Comparison of ENCODE assay signal across 9 mouse cellular contexts in genomic region chr4:141617863-141618564, GRCm38 (mm10). TPM values are rescaled to one million over a fixed set of nuclear protein-coding genes. Genes with fewer than 3 reads are reported as not detected.
A peak's percentile ranks its signal among the peaks of the same experiment; 100 is the strongest.
DNase-seq lines count a peak whose midpoint lies in the region; ATAC-seq and TF ChIP-seq lines count a peak whose summit lies in the region.
"Had no signal": no experiment of that assay in that cellular context is flagged by ENCODE, and none has a peak within 500 bp of the region (broad histone marks: within the 10 kb centered on the region; RNA-seq: fewer than 3 reads in every experiment).

No protein-coding gene starts in this region.

- H3K27ac ChIP-seq in heart, adult 2 months = peak overlapping the region; percentile 28
- no peak overlapping the region for H3K27ac ChIP-seq in embryonic facial prominence, embryonic 15.5 days (replicated peaks)
- peak overlapping the region; percentile 54 for H3K27ac ChIP-seq in kidney, adult 2 months (ENCODE audit: insufficient read depth, low read depth, low read length)
- H3K27ac ChIP-seq in lung, embryonic 15.5 days = no peak overlapping the region
- H3K27ac ChIP-seq in stomach, embryonic 15.5 days = no peak overlapping the region

- no peaks in the 10 kb centered on the region for H3K36me3 ChIP-seq in heart, adult 2 months (ENCODE audit: control insufficient read depth, insufficient read depth, low read length)
- H3K36me3 ChIP-seq in embryonic facial prominence, embryonic 15.5 days = no peaks in the 10 kb centered on the region
- H3K36me3 ChIP-seq in kidney, adult 2 months (ENCODE audit: control insufficient read depth, insufficient read depth, low read length) = no peaks in the 10 kb centered on the region
- no peaks in the 10 kb centered on the region for H3K36me3 ChIP-seq in lung, embryonic 15.5 days
- H3K36me3 ChIP-seq in stomach, embryonic 15.5 days = no peaks in the 10 kb centered on the region

- no peak for TF ChIP-seq POLR2A in heart, adult 2 months (IDR thresholded peaks at IDR 0.05; ENCODE audit: insufficient read depth, low read depth, low read length)
- peak; percentile 47 for TF ChIP-seq POLR2A in kidney, adult 2 months (IDR thresholded peaks at IDR 0.05; ENCODE audit: low read depth, low read length)

- H3K4me2 ChIP-seq in embryonic facial prominence, embryonic 15.5 days (replicated peaks) = peak overlapping the region; percentile 55
- peak overlapping the region; percentile 67 for H3K4me2 ChIP-seq in lung, embryonic 15.5 days
- H3K4me2 ChIP-seq in stomach, embryonic 15.5 days = peak overlapping the region; percentile 61

- H3K27me3 ChIP-seq in heart, adult 2 months (ENCODE audit: control insufficient read depth, insufficient read depth, low read length) = no peaks in the 10 kb centered on the region
- H3K27me3 ChIP-seq in embryonic facial prominence, embryonic 15.5 days = no peaks in the 10 kb centered on the region
- no peaks in the 10 kb centered on the region for H3K27me3 ChIP-seq in kidney, adult 2 months (replicated peaks; ENCODE audit: control insufficient read depth, insufficient read depth, low read length)
- H3K27me3 ChIP-seq in lung, embryonic 15.5 days = no peaks in the 10 kb centered on the region
- no peaks in the 10 kb centered on the region for H3K27me3 ChIP-seq in stomach, embryonic 15.5 days (replicated peaks)
- H3K27me3 ChIP-seq: Patski had no signal

- no peak for TF ChIP-seq EP300 in heart, adult 2 months (IDR thresholded peaks at IDR 0.05; ENCODE audit: insufficient read depth, low read depth, low read length)

- DNase-seq in heart, adult 2 months = peak; percentile 31 to 51
- no peak for DNase-seq in heart, postnatal 25 days (ENCODE audit: low spot score)
- peak; percentile 92 for DNase-seq in kidney, adult 2 months
- no peak for DNase-seq in frontal cortex, postnatal 14 days (ENCODE audit: low spot score in 2 of 2)

- no peaks in the 10 kb centered on the region for H3K79me2 ChIP-seq in heart, adult 2 months (replicated peaks; ENCODE audit: control insufficient read depth, insufficient read depth, low read length)

- intact Hi-C loops in heart, adult 2 months (cut with DNase I) = loop anchor here (1.0 to 5.0 kb wide), 3 partner anchors 19 to 235 kb away; partner anchors contain the start of gene Ddi2
- intact Hi-C loops in heart, postnatal 25 days (cut with DNase I) = loop anchor here (2.0 to 10.0 kb wide), 3 partner anchors 79 to 235 kb away; no protein-coding TSS in a partner anchor

- H3K4me1 ChIP-seq in heart, adult 2 months (ENCODE audit: control insufficient read depth, insufficient read depth, low read length) = peaks cover 2% of the 10 kb centered on the region
- peaks cover 15% of the 10 kb centered on the region for H3K4me1 ChIP-seq in embryonic facial prominence, embryonic 15.5 days
- peaks cover 6% of the 10 kb centered on the region for H3K4me1 ChIP-seq in kidney, adult 2 months (ENCODE audit: control insufficient read depth, insufficient read depth, low read length)
- peaks cover 18% of the 10 kb centered on the region for H3K4me1 ChIP-seq in lung, embryonic 15.5 days
- H3K4me1 ChIP-seq in stomach, embryonic 15.5 days = peaks cover 17% of the 10 kb centered on the region

- H3K9ac ChIP-seq in heart, adult 2 months (ENCODE audit: low read depth, low read length) = peak overlapping the region; percentile 33
- H3K9ac ChIP-seq in embryonic facial prominence, embryonic 15.5 days = no peak overlapping the region
- peak overlapping the region; percentile 27; the same call in 1 of the 2 replicates for H3K9ac ChIP-seq in lung, embryonic 15.5 days
- no peak overlapping the region for H3K9ac ChIP-seq in stomach, embryonic 15.5 days

- 15% methylated on average over 22 of the region's 22 CpGs for WGBS in heart, adult 2 months
- 11% methylated on average over 22 of the region's 22 CpGs for WGBS in embryonic facial prominence, embryonic 15.5 days
- 15% methylated on average over 22 of the region's 22 CpGs for WGBS in kidney, adult 2 months
- WGBS in lung, embryonic 15.5 days = 11% methylated on average over 22 of the region's 22 CpGs
- 16% methylated on average over 22 of the region's 22 CpGs for WGBS in stomach, embryonic 15.5 days

- H3K4me3 ChIP-seq in heart, adult 2 months = no peak overlapping the region
- peak overlapping the region; percentile 32 for H3K4me3 ChIP-seq in embryonic facial prominence, embryonic 15.5 days (replicated peaks)
- peak overlapping the region; percentile 63 for H3K4me3 ChIP-seq in kidney, adult 2 months (ENCODE audit: insufficient read depth, low read depth, low read length)
- peak overlapping the region; percentile 26 for H3K4me3 ChIP-seq in lung, embryonic 15.5 days
- peak overlapping the region; percentile 29 for H3K4me3 ChIP-seq in stomach, embryonic 15.5 days (replicated peaks)

- ATAC-seq in embryonic facial prominence, embryonic 15.5 days (ENCODE audit: insufficient number of reproducible peaks, low FRiP score, low TSS enrichment, low read depth) = peak; percentile 1; the same call in 1 of the 2 replicates
- peak; percentile 13; the same call in 1 of the 2 replicates for ATAC-seq in lung, embryonic 15.5 days (ENCODE audit: borderline replicate concordance, extremely low read depth, low FRiP score, low TSS enrichment)
- ATAC-seq in stomach, embryonic 15.5 days (ENCODE audit: insufficient read depth, low FRiP score, low read depth) = peak; percentile 23; the same call in 1 of the 2 replicates
- no peak for ATAC-seq in monocyte, adult 5-6 weeks (replicated peaks; ENCODE audit: insufficient number of reproducible peaks, low FRiP score, low TSS enrichment, poor library complexity, severe bottlenecking)
- ATAC-seq: Patski had no signal

- no peaks in the 10 kb centered on the region for H3K9me3 ChIP-seq in embryonic facial prominence, embryonic 15.5 days (replicated peaks)
- H3K9me3 ChIP-seq in lung, embryonic 15.5 days = no peaks in the 10 kb centered on the region
- no peaks in the 10 kb centered on the region for H3K9me3 ChIP-seq in stomach, embryonic 15.5 days

- TF ChIP-seq CTCF in heart, adult 2 months (IDR thresholded peaks at IDR 0.05) = no peak
- TF ChIP-seq CTCF in kidney, adult 2 months (conservative IDR thresholded peaks at IDR 0.05; ENCODE audit: insufficient read depth, insufficient read length, low read depth, low read length) = no peak

RNA-seq across cellular contexts. Expression of gene Tmem82, which starts 0.4 kb away (rescaled TPM):
- 10 to 100 TPM; 16.5 to 20.2 TPM for total RNA-seq in heart, adult 2 months (2021)
- polyA plus RNA-seq in heart, adult 2 months (2012; rRNA removed) = 35.5 and 36.6 TPM in 2 replicates
- total RNA-seq in heart, postnatal 25 days (2021) = 10 to 100 TPM; 21.2 to 28.9 TPM
- 0.48 and 0.62 TPM in 2 replicates for polyA plus RNA-seq in embryonic facial prominence, embryonic 15.5 days (2015; fragmentation: Nextera tagmentation; extraction: Ambion mirVana)
- polyA plus RNA-seq in kidney, adult 2 months (2012; rRNA removed) = 29.0 and 32.3 TPM in 2 replicates
- polyA plus RNA-seq in lung, embryonic 15.5 days (2015; fragmentation: Nextera tagmentation; extraction: Ambion mirVana) = 0.49 and 0.58 TPM in 2 replicates
- 4.0 and 6.1 TPM in 2 replicates for polyA plus RNA-seq in stomach, embryonic 15.5 days (2015; fragmentation: Nextera tagmentation; extraction: Ambion mirVana)
- not detected in 3 replicates for total RNA-seq in monocyte, adult 5-6 weeks (2017)

RNA-seq across cellular contexts. Expression of gene Slc25a34, which starts 5.6 kb away (rescaled TPM):
- 100 to 1,000 TPM; 118 to 132 TPM for total RNA-seq in heart, adult 2 months (2021)
- 183 and 258 TPM in 2 replicates for polyA plus RNA-seq in heart, adult 2 months (2012; rRNA removed)
- total RNA-seq in heart, postnatal 25 days (2021) = 100 to 1,000 TPM; 105 to 117 TPM
- polyA plus RNA-seq in embryonic facial prominence, embryonic 15.5 days (2015; fragmentation: Nextera tagmentation; extraction: Ambion mirVana) = 0.05 TPM in 1 of 2 replicates, not detected in the other
- polyA plus RNA-seq in kidney, adult 2 months (2012; rRNA removed) = 30.1 and 33.8 TPM in 2 replicates
- 0.05 and 0.09 TPM in 2 replicates for polyA plus RNA-seq in lung, embryonic 15.5 days (2015; fragmentation: Nextera tagmentation; extraction: Ambion mirVana)
- polyA plus RNA-seq in stomach, embryonic 15.5 days (2015; fragmentation: Nextera tagmentation; extraction: Ambion mirVana) = 0.71 and 0.76 TPM in 2 replicates
- not detected in 3 replicates for total RNA-seq in monocyte, adult 5-6 weeks (2017)

RNA-seq across cellular contexts. Expression of gene Fblim1, which starts 12.1 kb away (rescaled TPM):
- 100 to 1,000 TPM; 236 to 263 TPM for total RNA-seq in heart, adult 2 months (2021)
- 297 and 303 TPM in 2 replicates for polyA plus RNA-seq in heart, adult 2 months (2012; rRNA removed)
- 100 to 1,000 TPM; 298 to 316 TPM for total RNA-seq in heart, postnatal 25 days (2021)
- polyA plus RNA-seq in embryonic facial prominence, embryonic 15.5 days (2015; fragmentation: Nextera tagmentation; extraction: Ambion mirVana) = 30.8 and 32.3 TPM in 2 replicates
- 10.2 and 10.5 TPM in 2 replicates for polyA plus RNA-seq in kidney, adult 2 months (2012; rRNA removed)
- polyA plus RNA-seq in lung, embryonic 15.5 days (2015; fragmentation: Nextera tagmentation; extraction: Ambion mirVana) = 73.5 TPM in 2 replicates
- 71.1 and 77.2 TPM in 2 replicates for polyA plus RNA-seq in stomach, embryonic 15.5 days (2015; fragmentation: Nextera tagmentation; extraction: Ambion mirVana)
- total RNA-seq in monocyte, adult 5-6 weeks (2017) = not detected in 3 replicates

RNA-seq across cellular contexts. Expression of gene Plekhm2, which starts 46.7 kb away (rescaled TPM):
- 100 to 1,000 TPM in 1 of 2 experiments, 10 to 100 TPM in 1; 95.2 to 126 TPM for total RNA-seq in heart, adult 2 months (2021)
- 111 and 144 TPM in 2 replicates for polyA plus RNA-seq in heart, adult 2 months (2012; rRNA removed)
- 100 to 1,000 TPM in 1 of 2 experiments, 10 to 100 TPM in 1; 94.1 to 109 TPM for total RNA-seq in heart, postnatal 25 days (2021)
- 7.1 and 8.3 TPM in 2 replicates for polyA plus RNA-seq in embryonic facial prominence, embryonic 15.5 days (2015; fragmentation: Nextera tagmentation; extraction: Ambion mirVana)
- polyA plus RNA-seq in kidney, adult 2 months (2012; rRNA removed) = 79.7 and 85.4 TPM in 2 replicates
- 5.5 and 6.2 TPM in 2 replicates for polyA plus RNA-seq in lung, embryonic 15.5 days (2015; fragmentation: Nextera tagmentation; extraction: Ambion mirVana)
- polyA plus RNA-seq in stomach, embryonic 15.5 days (2015; fragmentation: Nextera tagmentation; extraction: Ambion mirVana) = 6.2 and 6.9 TPM in 2 replicates
- 14.4 to 16.5 TPM (median 15.7 TPM) in 3 replicates for total RNA-seq in monocyte, adult 5-6 weeks (2017)

Comparison
In these comparisons a context has a peak if more than half of its experiments do, and no peak if none do; other contexts are left out.
1. DNase-seq: peak in heart, adult 2 months (2 of 2) and kidney, adult 2 months (single experiment); none in heart, postnatal 25 days (single experiment) and frontal cortex, postnatal 14 days (0 of 2).
2. H3K27ac ChIP-seq: peak in heart, adult 2 months (single experiment) and kidney, adult 2 months (single experiment); none in embryonic facial prominence, embryonic 15.5 days (single experiment), lung, embryonic 15.5 days (single experiment) and stomach, embryonic 15.5 days (single experiment).
3. H3K9ac ChIP-seq: peak in heart, adult 2 months (single experiment) and lung, embryonic 15.5 days (single experiment); none in embryonic facial prominence, embryonic 15.5 days (single experiment) and stomach, embryonic 15.5 days (single experiment).
4. RNA of gene Slc25a34, which starts 5.6 kb away (polyA plus RNA-seq): 183 to 258 TPM in heart, adult 2 months and 30.1 to 33.8 TPM in kidney, adult 2 months; 0.71 to 0.76 TPM in stomach, embryonic 15.5 days, 0.05 to 0.09 TPM in lung, embryonic 15.5 days and 0.05 TPM in embryonic facial prominence, embryonic 15.5 days; every median in the first group is over 10 times any median in the second.
5. Peak in every context shown above with its lines, with median percentiles within 50 percentile points of each other: H3K4me2 ChIP-seq.